Mouse (Mus musculus): Measurements from ENCODE around the gene Stk17b.

GRCm38 (mm10) chr1:53775036-53775435 lies 10.0 kb downstream of the Stk17b start:
- no peak for TF ChIP-seq CTCF (IDR thresholded peaks at IDR 0.05 in 2 of 3, conservative IDR thresholded peaks at IDR 0.05 in 1 of 3; ENCODE audit: control insufficient read depth in 1 of 3, insufficient read depth in 1 of 3, low read depth in 2 of 3, low read length in 3 of 3, poor library complexity in 1 of 3, severe bottlenecking in 1 of 3)
- TF ChIP-seq POLR2A (IDR thresholded peaks at IDR 0.05; ENCODE audit: control insufficient read depth in 1 of 2, insufficient read depth in 1 of 2, low read depth in 1 of 2, low read length in 2 of 2, poor library complexity in 1 of 2): no peak
- no peak for TF ChIP-seq CHD1 (IDR thresholded peaks at IDR 0.05; ENCODE audit: low read depth, low read length)
- no peak for TF ChIP-seq GABPA (IDR thresholded peaks at IDR 0.05; ENCODE audit: low read depth, low read length)
- TF ChIP-seq ETS1 (IDR thresholded peaks at IDR 0.05; ENCODE audit: low read depth, low read length): no peak
- no peak for TF ChIP-seq ZNF384 (IDR thresholded peaks at IDR 0.05; ENCODE audit: low read depth, low read length)
- TF ChIP-seq USF1 (IDR thresholded peaks at IDR 0.05; ENCODE audit: low read depth, low read length): no peak
- TF ChIP-seq EP300 (IDR thresholded peaks at IDR 0.05; ENCODE audit: low read depth in 1 of 2, low read length in 2 of 2): no peak
- TF ChIP-seq POLR2AphosphoS2 (IDR thresholded peaks at IDR 0.05; ENCODE audit: low read length): no peak
- TF ChIP-seq MYC (IDR thresholded peaks at IDR 0.05; ENCODE audit: low read depth, low read length): no peak
